Mouse (Mus musculus) lung, embryonic 15.5 days (tissue): ENCODE measurements around the gene 1600014C10Rik. TPM values are rescaled to one million over a fixed set of nuclear protein-coding genes. Genes with fewer than 3 reads are reported as not detected.
A peak's percentile ranks its signal among the peaks of the same experiment; 100 is the strongest.

ENCODE experiments used
- ATAC-seq: fragments of 200-750 bp; cut with Nextera tagmentation; 2 replicates; pipeline ENCODE4 v1.8.0; 2017; ENCODE audit warnings: moderate number of reproducible peaks, borderline replicate concordance; ENCODE audit not compliant: low FRiP score, low TSS enrichment; ENCODE audit errors: extremely low read depth
- H3K27ac ChIP-seq: fragments of 300-500 bp; sonication (generic); 2 replicates; pipeline ENCODE4 v1.5.1; 2015; ENCODE audit warnings: moderate library complexity, mild to moderate bottlenecking, inconsistent platforms
- H3K27me3 ChIP-seq: fragments of 300-500 bp; sonication (generic); 2 replicates; pipeline ENCODE4 v1.6.1; 2015; ENCODE audit warnings: inconsistent platforms
- H3K36me3 ChIP-seq: fragments of 300-500 bp; sonication (generic); 2 replicates; pipeline ENCODE4 v1.6.1; 2015; ENCODE audit warnings: inconsistent platforms
- H3K4me1 ChIP-seq: fragments of 300-500 bp; sonication (generic); 2 replicates; pipeline ENCODE4 v1.6.1; 2015; ENCODE audit warnings: inconsistent platforms
- H3K4me2 ChIP-seq: fragments of 300-500 bp; sonication (generic); 2 replicates; pipeline ENCODE4 v1.6.1; 2015; ENCODE audit warnings: inconsistent platforms, mild to moderate bottlenecking, moderate library complexity
- H3K4me3 ChIP-seq: fragments of 300-500 bp; sonication (generic); 2 replicates; pipeline ENCODE4 v1.5.1; 2015; ENCODE audit warnings: mild to moderate bottlenecking, inconsistent platforms
- H3K9ac ChIP-seq: fragments of 300-500 bp; sonication (generic); 2 replicates; pipeline ENCODE4 v1.6.1; 2015; ENCODE audit warnings: inconsistent platforms
- H3K9me3 ChIP-seq: fragments of 300-500 bp; sonication (generic); 2 replicates; pipeline ENCODE4 v1.6.1; 2016; ENCODE audit warnings: inconsistent platforms
- WGBS: fragments of 180-500 bp; shearing (Covaris S2); methylation state at CpG from one replicate; pipeline ENCODE4 v1.1.7; 2015; 5-methylcytosine and 5-hydroxymethylcytosine counted together
- polyA plus RNA-seq: library from polyadenylated mRNA; unstranded; fragments of >200 nt; fragmentation: Nextera tagmentation; extraction: Ambion mirVana; gene quantifications from 2 replicates; pipeline ENCODE4 v1.2.1, GENCODE M21; 2015

1600014C10Rik gene
- polyA plus RNA-seq, 1 experiment from 2014 or later = 19.0 TPM

DNA sequence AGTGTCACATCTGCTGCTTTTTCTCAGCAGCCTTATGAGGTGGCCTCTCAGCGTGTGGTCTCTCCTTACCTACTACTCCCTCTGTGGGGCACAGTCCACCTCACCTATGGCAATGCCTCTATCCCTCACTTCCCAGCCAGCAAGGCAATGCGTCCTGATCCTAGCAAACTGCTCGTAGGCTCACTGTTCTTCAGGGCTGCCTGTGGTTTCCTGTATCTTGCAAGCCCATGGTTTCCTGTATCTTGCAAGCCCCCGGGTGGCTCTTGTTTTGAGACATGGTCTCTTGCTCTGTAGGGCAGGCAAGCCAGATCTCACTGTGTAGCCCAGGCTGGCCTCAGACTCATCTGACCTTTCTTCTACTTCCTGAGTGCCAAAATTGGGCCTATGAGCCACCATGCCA lies 3.8 kb downstream of the 1600014C10Rik start:
- no peak overlapping the region for H3K4me2 ChIP-seq
- no peak for ATAC-seq
- no peak overlapping the region for H3K27ac ChIP-seq
- no peak overlapping the region for H3K4me3 ChIP-seq
- 60% methylated on average over 4 of the region's 4 CpGs for WGBS
- H3K36me3 ChIP-seq = no peaks in the 10 kb centered on the region
- no peaks in the 10 kb centered on the region for H3K27me3 ChIP-seq
- H3K9ac ChIP-seq = no peak overlapping the region
- no peaks in the 10 kb centered on the region for H3K9me3 ChIP-seq
- H3K4me1 ChIP-seq = peaks cover 14% of the 10 kb centered on the region

DNA sequence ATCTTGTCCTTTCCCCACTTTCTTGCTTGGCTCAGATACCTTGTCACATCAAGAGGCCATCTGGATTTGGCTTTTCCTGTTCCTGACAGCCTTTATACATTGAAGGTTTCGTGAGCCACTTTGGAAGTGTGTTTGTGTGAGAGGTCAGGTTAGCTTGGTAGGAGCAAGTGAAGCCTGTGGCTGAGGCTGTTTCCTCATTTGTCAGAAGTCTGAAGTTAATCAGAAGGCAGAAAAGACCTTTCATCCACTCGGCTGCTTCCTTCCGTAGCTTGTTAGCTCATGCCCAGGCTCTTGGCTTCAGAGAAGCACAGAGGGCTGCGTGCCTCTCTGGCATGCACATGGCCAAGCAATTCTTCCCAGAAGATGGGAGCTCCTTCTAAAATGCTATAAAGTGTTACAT lies 4.8 kb downstream of the 1600014C10Rik start:
- Histone ChIP-seq H3K4me3 (no peak overlapping the region), H3K27me3 (no peaks in the 10 kb centered on the region), H3K4me2 (no peak overlapping the region), H3K9me3 (no peaks in the 10 kb centered on the region), H3K27ac (no peak overlapping the region), H3K9ac (no peak overlapping the region), H3K36me3 (no peaks in the 10 kb centered on the region), H3K4me1 (peaks cover 12% of the 10 kb centered on the region)
- WGBS = 58% methylated on average over 4 of the region's 4 CpGs
- ATAC-seq = no peak

DNA sequence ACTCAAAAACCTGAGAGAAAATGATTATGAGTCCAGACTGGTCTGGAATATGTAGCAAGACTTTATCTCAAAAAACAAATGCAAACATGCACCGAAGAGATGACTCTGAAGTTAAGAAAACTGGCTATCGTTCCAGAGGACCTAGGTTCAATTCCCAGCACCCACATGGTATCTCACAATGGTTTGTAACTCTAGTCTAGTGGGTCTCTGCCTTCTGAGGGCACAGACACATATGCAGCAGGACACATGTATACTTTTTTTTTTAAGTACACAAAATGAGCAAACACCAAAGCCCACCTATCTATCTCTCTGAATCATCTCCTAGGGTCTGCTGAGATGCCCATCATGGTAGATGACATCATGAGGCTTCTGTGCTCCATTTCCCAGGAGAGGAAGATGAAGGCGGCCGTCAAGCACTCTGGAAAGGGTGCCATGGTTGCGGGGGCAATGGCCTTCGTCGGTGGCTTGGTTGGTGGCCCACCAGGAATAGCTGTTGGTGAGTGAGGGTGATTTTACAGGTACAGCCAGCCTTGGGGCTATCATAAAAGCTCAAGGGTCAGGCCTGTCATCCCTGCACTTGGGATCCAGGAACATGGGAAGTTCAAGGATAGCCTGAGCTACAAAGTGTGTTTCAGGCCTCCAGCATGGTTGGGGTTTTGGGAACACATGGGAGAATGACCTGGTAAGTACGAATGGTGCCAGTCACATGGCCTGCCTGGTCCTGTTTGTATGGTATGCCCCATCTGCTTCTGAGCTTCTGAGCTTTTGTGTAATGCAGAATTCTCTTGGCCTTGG lies 5.5 kb downstream of the 1600014C10Rik start:
- no peak overlapping the region for H3K4me3 ChIP-seq
- peaks cover 6% of the 10 kb centered on the region for H3K4me1 ChIP-seq
- H3K9me3 ChIP-seq = no peaks in the 10 kb centered on the region
- H3K27me3 ChIP-seq = no peaks in the 10 kb centered on the region
- ATAC-seq = no peak
- H3K36me3 ChIP-seq = no peaks in the 10 kb centered on the region
- no peak overlapping the region for H3K9ac ChIP-seq
- H3K4me2 ChIP-seq = no peak overlapping the region
- H3K27ac ChIP-seq = no peak overlapping the region
- 82% methylated on average over 8 of the region's 8 CpGs for WGBS

- no peak for ATAC-seq
- Histone ChIP-seq H3K4me3 (no peak overlapping the region), H3K9me3 (no peaks in the 10 kb centered on the region), H3K36me3 (no peaks in the 10 kb centered on the region), H3K4me1 (peaks cover 2% of the 10 kb centered on the region), H3K4me2 (no peak overlapping the region), H3K27me3 (no peaks in the 10 kb centered on the region), H3K27ac (0 out of 2 replicates have a peak overlapping the region, but pooled peaks have one; percentile 13), H3K9ac (no peak overlapping the region)
- WGBS = 72% methylated on average over 15 of the region's 15 CpGs
Measured at GRCm38 (mm10) chr7:38189136-38189982, 6.3 kb downstream of the 1600014C10Rik start.

GRCm38 (mm10) chr7:38190056-38190835 lies 7.2 kb downstream of the 1600014C10Rik start:
- no peaks in the 10 kb centered on the region for H3K4me1 ChIP-seq
- no peak overlapping the region for H3K9ac ChIP-seq
- no peak overlapping the region for H3K27ac ChIP-seq
- H3K36me3 ChIP-seq = no peaks in the 10 kb centered on the region
- no peak overlapping the region for H3K4me3 ChIP-seq
- ATAC-seq = no peak
- no peaks in the 10 kb centered on the region for H3K27me3 ChIP-seq
- H3K9me3 ChIP-seq = no peaks in the 10 kb centered on the region
- H3K4me2 ChIP-seq = no peak overlapping the region
- WGBS = 78% methylated on average over 8 of the region's 8 CpGs

- H3K4me1 ChIP-seq = no peaks in the 10 kb centered on the region
- no peak overlapping the region for H3K9ac ChIP-seq
- 62% methylated on average over 8 of the region's 8 CpGs for WGBS
- no peak overlapping the region for H3K27ac ChIP-seq
- ATAC-seq = no peak
- no peaks in the 10 kb centered on the region for H3K27me3 ChIP-seq
- H3K9me3 ChIP-seq = no peaks in the 10 kb centered on the region
- no peak overlapping the region for H3K4me3 ChIP-seq
- no peak overlapping the region for H3K4me2 ChIP-seq
- H3K36me3 ChIP-seq = no peaks in the 10 kb centered on the region
Measured at GRCm38 (mm10) chr7:38191146-38191545, 8.1 kb downstream of the 1600014C10Rik start.

DNA sequence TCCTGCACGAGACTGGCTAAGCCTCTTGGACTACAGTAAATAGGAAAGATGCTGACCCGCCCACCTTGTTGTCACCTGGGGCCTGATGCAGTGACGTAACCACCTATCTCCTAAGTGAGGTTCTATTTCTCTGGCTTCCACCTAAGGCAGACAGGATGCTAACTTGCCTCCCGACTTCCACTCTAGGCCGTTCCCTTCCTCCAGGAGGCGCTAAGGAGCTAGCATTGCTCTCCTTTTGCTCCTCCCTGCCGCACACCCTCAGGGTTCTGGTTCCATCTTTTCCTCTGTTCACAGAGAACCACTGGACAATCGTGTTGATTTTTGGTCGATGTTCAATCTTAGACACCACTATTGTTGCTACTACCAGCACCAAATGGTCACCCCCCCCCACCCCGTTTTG lies 8.6 kb downstream of the 1600014C10Rik start:
- H3K27ac ChIP-seq = no peak overlapping the region

GRCm38 (mm10) chr7:38199907-38200605 lies 17.0 kb downstream of the 1600014C10Rik start:
- WGBS = 61% methylated on average over 8 of the region's 8 CpGs
- Histone ChIP-seq H3K27me3 (no peaks in the 10 kb centered on the region), H3K36me3 (no peaks in the 10 kb centered on the region), H3K27ac (no peak overlapping the region), H3K9me3 (no peaks in the 10 kb centered on the region), H3K4me2 (0 out of 2 replicates have a peak overlapping the region, but pooled peaks have one; percentile 34), H3K9ac (no peak overlapping the region), H3K4me1 (peaks cover 4% of the 10 kb centered on the region; the same call in 1 of the 2 replicates), H3K4me3 (no peak overlapping the region)
- ATAC-seq = no peak

More for the DNA sequence above, 8.6 kb downstream of the 1600014C10Rik start:
- no peak overlapping the region for H3K9ac ChIP-seq
- H3K36me3 ChIP-seq = no peaks in the 10 kb centered on the region
- no peak overlapping the region for H3K4me3 ChIP-seq
- WGBS = 51% methylated on average over 10 of the region's 10 CpGs
- H3K27me3 ChIP-seq = no peaks in the 10 kb centered on the region
- no peaks in the 10 kb centered on the region for H3K4me1 ChIP-seq
- H3K4me2 ChIP-seq = no peak overlapping the region
- H3K9me3 ChIP-seq = no peaks in the 10 kb centered on the region
- no peak for ATAC-seq

GRCm38 (mm10) chr7:38200606-38201289 lies 17.7 kb downstream of the 1600014C10Rik start:
- Histone ChIP-seq H3K36me3 (no peaks in the 10 kb centered on the region), H3K4me2 (peak overlapping the region; percentile 34; the same call in 1 of the 2 replicates), H3K9me3 (no peaks in the 10 kb centered on the region), H3K27me3 (no peaks in the 10 kb centered on the region), H3K4me1 (peaks cover 4% of the 10 kb centered on the region; the same call in 1 of the 2 replicates), H3K4me3 (no peak overlapping the region), H3K27ac (no peak overlapping the region), H3K9ac (no peak overlapping the region)
- 4% methylated on average over 28 of the region's 28 CpGs for WGBS
- peak; percentile 87 for ATAC-seq

- Histone ChIP-seq H3K4me1 (peaks cover 4% of the 10 kb centered on the region; the same call in 1 of the 2 replicates), H3K27ac (no peak overlapping the region), H3K27me3 (no peaks in the 10 kb centered on the region), H3K9me3 (no peaks in the 10 kb centered on the region), H3K9ac (no peak overlapping the region), H3K4me3 (no peak overlapping the region), H3K36me3 (no peaks in the 10 kb centered on the region), H3K4me2 (no peak overlapping the region)
- 23% methylated on average over 3 of the region's 3 CpGs for WGBS
- ATAC-seq = no peak
Measured at GRCm38 (mm10) chr7:38201290-38201658, 18.3 kb downstream of the 1600014C10Rik start.
